Mouse (Mus musculus) spleen, postnatal 10 days (tissue): Measurements from ENCODE around the gene Sec14l3.
A peak's percentile ranks its signal among the peaks of the same experiment; 100 is the strongest.
"Not testable (repeated sequence)": the region's sequence is repeated elsewhere in the genome, so short reads cannot be mapped to it uniquely, and the experiment has no call there.

Source experiments
- DNase-seq, 2 experiments: peaks; one replicate each; pipeline ENCODE4 v3.0.0; 2021 to 2022; ENCODE audit warnings: low spot score in 2 of 2

Sec14l3 gene

DNA sequence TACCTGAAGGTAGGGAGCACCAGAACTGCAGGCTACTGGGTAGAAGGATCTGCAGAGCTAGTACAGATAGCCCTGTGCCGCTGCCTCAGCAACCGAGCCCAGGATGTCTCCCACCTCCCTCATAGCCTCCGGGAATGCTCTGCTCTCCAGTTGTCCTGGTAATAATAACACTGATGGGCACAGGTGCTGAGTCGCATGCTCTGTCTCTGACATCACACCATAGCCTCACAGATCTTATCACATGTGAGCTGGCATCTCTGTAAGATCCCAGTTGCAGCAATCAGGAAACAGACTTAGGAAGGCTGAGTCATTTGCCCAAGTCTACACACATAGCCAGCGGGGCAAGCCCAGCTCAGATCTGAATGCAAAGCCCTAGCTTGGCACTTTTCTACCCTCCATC is 37.2 kb downstream of the Sec14l3 start:
- no peak for DNase-seq

DNA sequence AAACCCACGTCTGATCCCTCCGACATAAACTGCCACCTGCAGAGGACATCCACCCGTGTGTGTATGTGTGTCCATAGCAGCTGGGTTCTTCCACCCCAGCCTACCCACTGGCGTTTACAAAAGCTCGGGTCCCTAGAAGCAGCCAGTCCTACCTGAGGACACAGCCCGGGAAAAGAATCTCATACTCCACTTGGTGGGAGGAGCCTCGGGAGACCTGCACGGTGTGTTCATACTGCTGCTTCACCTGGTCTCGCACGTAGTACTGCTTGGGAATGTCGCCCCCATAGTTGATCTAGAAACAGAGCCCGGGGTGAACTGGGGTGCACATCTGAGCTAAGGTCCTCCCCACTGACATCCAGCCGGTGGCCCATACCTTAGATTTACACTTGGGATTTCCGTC is 38.9 kb downstream of the Sec14l3 start:
- no peak for DNase-seq

DNA sequence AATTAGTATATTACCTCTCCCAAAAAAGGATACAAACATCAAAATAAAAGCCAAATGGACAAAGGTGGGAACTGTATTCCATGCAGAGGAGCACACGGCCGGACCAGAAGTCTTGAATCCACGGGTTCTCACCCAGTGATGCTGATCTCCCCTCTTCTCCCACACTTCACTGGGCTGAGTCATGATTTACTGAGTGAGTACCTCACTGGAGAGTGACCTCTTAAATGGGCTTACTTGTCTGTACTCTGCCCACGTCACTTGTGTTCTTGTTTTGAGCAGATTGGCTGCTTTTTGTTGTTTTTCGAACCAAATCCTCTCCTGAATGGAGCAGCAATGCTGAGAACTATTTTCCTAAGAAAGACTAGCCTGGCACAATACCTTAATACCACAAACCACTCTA is 40.3 kb downstream of the Sec14l3 start:
- no peak for DNase-seq

DNA sequence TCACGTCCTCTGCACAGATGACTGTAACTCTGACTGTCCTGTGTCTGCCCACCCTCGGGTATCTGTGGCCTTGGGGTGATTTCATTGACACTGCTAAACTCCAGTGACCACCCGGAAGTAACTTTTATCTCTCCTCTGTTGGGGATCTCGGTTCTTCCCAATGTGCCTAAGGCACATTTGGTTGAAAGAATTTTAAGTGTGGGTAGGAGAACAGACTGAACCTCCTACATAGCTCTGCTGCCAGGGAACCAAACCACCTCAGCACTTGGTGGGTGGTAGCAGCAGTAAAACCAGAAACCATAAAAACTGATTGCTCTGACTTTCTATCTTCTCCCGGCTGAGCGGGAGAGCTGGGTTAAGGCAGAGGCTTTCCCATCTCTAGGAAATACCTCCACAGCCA is 40.8 kb downstream of the Sec14l3 start:
- DNase-seq = no peak

DNA sequence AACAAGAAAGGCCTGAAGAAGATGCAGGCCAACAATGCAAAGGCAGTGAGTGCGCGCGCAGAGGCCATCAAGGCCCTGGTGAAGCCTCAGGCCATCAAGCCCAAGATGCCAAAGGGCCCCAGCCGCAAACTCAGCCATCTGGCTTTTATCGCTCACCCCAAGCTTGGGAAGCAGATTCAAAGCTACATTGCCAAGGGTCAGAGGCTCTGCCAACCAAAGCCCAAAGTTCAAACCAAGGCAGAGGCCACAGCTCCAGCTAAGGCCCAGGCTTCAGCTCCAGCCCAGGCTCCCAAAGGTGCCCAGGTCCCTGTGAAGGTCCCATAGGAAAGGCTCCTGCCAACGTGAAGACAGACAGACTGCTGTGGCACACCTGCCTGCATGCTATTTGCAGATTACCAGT is 43.3 kb downstream of the Sec14l3 start:
- not testable (repeated sequence) for DNase-seq

DNA sequence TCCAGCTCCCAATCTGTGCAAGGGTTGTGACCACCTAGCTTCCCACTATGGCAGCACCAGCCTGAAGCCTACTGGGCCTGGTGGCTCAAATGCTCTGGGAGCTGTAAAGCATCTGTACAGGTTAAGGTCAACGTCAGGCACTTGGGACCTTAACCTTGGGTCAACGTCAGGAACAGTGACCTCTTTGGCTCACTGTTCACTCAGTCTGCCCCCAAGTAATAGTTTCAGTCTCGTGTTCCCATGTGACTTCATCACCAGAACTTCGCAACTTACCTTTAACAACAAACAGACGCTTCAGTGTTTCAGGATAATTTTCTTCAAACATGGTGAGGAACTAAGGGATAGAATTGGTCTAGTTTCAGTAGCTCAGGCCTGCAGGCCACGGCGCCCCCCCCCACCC is 44.0 kb downstream of the Sec14l3 start:
- no peak for DNase-seq

DNA sequence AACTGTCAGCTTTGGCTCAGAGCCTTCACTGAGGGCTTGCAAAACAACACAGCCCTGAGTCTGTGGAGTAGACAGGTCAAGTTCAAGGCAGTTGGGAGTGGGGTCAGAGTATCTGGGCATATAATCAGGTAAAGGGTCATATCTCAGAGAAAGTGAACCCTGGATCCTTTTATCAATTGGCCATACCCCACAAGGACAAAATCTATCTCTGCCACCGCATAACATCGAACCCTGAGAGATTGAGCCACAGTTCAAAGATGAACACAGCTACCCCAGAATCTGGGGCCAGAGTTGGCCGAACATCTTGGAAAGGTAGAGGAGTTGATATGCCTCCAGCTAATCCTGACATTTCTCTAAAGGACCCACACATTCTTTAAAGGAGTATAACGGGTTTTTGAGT is 47.4 kb downstream of the Sec14l3 start:
- DNase-seq = no peak

DNA sequence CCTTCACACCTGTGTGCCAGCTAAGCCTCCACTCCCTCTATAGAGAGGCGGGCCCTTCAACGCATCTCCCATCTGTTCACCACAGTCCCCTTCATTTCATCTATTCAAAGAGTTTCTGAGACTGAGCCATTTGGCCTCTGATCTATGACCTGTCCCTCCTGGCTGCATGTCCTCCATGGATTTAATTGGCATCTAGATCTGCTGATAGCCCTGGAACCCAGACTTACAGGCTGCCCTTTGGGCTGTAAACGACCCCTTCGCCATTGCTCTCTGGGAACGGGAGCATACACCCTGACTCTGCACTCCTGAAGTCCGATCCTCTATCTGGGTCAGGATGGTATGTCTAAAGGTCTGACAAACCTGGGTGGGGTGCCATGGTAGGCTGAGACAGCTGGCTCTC is 48.2 kb downstream of the Sec14l3 start:
- DNase-seq = no peak

DNA sequence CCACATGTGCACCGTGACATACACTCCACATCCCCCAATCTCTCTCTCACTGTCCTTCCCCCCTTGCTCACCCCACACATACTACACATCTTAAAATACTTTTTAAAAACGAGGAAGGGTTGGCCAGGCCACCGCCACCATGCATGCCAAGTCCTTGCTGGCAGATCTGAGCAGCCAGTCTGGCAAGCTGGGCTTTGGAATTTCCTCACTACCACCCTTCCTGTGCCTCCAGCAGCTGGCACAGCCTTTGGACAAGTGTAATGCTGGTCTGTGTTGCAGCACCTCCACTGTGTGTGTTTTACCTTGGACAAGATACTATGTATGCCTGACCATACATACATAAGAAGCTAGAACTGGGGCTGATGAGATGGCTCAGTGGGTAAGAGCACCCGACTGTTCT is 48.9 kb downstream of the Sec14l3 start:
- no peak for DNase-seq

DNA sequence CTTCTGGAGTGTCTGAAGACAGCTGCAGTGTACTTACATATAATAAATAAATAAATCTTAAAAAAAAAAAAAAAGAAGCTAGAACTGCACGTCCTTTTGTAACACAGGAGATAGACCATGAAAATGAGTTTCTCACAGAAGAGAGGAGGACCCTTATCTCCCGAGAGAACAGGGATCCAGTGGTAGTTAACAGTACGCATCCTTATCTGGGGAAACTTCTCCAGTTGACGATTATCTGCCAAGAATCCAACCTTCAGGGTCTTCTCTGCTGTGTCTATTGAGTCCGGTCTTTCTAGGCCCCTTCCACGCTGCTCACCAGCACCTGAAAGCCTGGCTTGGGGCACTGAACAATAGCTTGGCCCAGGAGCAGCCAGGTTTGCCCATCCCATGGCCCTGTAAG is 49.3 kb downstream of the Sec14l3 start:
- DNase-seq = no peak

DNA sequence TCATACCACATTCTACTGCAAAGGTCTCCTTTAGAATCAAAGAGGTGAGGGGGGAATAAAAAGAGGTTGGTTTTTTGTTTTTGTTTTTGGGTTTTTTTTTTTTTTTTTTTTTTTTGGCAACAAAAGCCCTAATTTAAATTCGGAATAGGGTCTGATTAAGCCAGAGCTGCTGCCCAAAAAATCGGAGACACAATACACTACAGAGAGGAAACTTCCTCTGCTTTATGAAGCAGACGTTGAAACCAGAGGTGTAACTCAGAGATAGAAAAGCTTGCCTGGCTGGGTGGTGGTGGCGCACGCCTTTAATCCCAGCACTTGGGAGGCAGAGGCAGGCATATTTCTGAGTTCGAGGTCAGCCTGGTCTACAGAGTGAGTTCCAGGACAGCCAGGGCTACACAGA is 49.9 kb downstream of the Sec14l3 start:
- DNase-seq = not testable (repeated sequence)

DNA sequence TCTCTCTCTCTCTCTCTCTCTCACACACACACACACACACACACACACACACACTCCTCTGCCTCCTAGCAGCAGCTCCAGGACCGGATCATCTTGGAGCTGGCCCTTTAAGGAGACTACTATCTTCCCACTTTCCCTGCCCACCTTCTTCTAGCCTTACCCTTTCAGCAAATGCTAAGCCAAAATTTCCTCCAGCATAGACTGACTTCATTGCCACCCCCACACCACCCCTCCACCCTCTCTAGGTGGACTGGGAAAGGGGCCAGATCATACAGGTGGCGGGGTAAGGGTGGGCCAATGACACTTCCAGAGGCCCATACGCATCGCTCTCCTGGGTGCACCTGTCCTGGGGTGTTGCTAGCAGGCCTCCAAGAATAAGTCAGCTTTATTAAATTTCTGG is 50.8 kb downstream of the Sec14l3 start:
- no peak for DNase-seq

DNA sequence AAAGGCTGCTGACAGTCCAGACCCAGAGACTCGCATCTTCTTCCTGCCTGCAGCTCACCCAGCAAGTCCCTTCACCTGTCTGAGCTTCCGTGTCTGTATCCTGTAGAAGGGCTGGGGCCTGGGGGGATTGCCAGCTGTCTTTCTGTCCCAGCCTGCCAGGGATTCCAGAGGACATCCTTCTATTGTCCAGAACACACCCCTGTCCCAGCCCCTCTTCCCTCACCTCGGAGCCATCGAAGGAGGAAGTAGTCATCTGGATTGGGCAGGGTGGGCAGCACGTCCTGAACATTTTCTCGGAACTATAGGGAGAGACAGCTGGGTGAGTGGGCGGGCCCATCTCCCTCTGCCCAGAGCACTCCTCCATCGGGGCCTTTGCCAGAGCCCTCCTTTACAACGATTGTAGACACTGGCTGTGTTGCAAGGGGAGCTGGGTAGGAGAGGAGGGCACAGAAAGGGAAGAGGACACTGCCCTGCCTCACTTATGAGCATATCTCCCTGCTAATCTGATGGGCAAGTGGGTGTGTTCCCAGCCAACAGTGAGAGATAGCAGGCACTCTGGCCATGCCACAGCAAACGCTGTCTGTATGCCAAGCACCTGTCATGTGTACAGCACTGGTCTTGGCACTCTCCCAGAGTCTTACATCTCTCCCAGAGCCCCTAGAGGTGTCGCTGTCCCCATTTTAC is 52.0 kb downstream of the Sec14l3 start:
- peak; percentile 35 to 37 for DNase-seq

DNA sequence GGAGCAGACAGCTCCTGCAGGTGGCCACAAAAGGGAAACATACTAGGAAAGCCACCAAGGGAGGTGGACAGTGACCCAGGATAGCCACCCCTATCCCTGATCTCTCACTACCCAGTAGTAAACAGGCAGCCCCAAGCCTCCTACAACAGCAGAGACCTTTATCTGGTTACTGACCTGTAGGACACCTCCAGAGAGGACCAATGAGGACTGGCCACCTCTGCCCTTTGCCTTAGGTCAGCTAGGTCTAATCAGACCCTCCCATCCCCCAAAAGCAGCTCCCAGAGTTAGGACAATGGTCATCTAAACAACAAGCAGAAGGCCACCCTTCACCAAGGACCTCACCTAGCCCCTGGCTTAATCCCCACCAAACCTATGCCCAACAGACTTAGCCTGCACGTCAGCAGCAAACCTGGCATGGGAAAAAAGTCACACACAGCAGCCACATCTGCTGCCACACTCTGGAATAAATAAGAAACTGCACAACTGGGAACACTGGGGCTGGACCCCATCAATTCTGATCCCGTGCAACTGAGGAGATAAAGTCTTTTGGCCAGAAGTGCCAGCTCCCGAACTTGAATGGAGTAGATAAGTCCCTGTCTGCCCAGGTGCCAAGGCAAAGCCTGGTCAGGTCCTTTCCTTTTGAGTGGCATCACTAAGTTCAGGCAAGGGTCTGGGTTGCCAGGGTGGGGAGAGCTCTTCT is 52.9 kb downstream of the Sec14l3 start:
- DNase-seq = peak; percentile 36 to 49

DNA sequence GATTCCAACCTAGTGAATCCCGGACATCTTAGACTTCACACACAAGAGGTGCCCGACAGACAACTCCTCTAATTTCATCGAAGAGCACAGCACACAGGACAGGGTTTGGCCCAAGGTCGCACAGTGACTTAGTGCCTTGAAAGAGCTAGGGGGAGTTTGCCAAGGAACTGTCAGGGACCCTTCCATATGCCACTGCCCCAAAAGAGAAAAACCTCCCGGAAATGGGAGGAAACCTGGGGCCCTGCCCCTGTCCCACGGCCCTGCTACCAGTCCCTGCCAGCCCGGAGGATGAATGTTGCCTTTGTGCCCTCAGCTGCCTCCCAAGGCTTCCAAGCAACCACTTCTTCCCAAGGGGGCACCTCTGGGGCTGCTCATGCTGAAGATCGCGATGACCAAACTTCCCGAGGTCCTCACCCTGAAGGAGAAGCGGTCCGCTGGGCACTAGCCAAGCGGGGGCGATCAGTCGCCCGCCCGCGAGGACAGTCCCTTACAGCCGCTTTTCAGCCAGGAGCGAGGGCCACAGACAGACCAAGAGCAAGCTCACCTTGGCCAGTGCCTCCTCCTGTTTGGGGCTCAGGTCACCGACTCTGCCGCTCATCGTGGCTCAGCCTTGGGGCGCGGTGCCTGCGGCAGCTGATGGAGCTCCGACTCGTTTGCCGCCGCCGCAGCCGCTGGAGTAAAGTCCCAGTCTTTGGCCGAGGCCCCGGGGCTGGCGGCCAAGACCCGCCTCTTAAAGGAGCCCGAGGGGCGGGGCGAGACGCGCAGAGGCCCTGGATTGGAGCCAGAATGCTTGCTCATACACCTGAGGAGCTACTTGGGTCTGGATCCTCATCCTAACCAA is 53.7 kb downstream of the Sec14l3 start:
- peak; percentile 76 to 80 for DNase-seq

DNA sequence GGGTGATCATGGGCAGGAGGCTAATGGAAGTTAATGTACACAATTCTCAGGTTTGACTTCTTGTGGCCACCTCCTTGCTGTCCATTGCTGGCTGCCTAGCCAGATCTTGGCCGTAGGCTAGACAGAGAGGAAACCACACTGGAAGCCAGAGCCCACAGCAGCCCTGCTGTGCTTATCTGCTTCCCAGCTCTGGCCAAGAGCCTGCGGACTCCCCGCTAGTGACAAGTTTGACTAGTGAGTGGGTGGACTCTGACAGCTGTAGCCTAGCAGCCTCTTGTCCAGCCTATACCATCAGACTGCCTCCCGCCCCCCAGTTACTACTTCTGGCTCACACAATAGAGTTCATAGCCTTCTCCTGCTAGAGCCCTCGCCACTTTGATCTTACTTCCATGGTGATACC is 55.0 kb downstream of the Sec14l3 start:
- no peak for DNase-seq

DNA sequence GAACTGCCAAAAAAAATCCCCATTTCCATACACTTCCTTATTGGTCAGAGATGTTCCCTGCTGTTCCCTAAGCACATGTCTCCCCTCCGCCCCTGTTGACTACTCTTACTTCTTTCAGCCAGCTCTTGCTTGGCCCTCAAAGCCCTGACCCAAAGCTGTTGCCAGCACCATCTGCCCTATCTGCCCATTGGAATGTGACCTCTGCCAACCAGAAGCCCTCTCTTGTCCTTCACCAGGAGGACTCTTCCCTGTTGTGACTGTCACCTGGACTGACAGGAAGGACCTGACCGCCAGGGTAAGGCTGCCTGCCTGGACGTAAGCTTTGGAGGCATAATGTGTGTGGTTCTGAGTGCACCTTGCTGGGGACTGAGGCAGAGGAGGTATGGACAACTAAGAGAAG is 57.0 kb downstream of the Sec14l3 start:
- DNase-seq = no peak

DNA sequence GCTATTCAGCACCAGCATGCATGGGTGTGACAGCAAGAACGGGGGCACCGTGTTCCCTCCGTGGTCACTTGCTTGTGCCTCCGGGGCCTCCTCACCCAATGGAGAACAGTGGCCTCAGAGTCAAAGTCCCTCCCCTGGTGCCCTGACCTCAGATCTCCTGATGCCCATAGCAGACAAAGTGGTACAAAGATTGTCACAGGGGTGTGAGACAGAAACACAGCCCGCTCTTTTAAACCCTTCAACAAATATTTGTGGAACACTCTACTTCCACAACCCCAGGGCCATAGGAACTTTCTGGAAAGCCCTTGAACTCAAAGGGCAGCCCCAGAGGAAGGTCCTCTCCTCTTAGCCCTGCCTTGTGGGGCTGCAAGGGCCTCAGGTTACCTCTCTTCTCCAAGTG is 57.6 kb downstream of the Sec14l3 start:
- no peak for DNase-seq

DNA sequence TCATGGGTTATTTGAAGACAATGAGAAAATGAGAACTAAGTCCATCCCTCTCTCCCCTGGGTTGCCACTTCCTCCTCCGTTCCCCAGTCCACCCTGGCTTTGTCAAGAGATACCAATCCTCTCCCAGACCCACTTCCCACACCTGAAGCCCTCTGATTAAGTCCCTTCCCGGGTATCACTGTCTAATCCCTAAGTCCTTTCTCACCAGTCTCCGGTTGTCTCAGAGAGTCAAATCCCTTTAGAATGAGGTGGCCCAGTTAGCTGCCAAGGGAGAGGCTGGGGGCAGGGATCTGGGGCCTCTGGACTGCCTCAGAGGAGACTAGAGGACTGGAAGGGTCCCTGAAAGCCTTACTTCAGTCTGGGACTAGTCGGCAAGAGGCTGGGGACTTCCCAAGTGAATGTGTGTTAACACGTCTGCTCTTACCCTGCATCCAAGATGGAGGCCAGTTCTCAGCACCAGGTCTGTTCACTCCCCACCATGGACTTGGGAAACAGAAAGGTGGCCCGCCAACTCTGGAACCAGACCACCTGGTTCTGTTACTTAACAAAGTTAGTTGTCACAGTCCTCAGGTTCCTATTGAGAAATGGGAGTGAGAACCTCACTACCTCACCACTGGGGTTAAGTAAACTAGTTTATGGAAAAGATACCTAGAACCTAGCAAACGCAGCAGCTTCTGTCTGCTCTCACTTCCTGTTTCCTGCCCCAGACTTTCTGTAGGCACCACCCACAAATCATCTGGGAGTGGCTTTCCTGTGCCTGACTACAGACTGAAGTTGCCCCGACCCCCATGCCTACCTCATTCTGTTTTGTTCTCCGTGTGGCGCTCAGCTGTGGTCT is 58.3 kb downstream of the Sec14l3 start, which contains the start of gene Sec14l2:
Gene Sec14l2 (minus strand): TSS at position 674 of the 838 bp plus-strand sequence.
- peak in 1 of 2 experiments; percentile 40 for DNase-seq

DNA sequence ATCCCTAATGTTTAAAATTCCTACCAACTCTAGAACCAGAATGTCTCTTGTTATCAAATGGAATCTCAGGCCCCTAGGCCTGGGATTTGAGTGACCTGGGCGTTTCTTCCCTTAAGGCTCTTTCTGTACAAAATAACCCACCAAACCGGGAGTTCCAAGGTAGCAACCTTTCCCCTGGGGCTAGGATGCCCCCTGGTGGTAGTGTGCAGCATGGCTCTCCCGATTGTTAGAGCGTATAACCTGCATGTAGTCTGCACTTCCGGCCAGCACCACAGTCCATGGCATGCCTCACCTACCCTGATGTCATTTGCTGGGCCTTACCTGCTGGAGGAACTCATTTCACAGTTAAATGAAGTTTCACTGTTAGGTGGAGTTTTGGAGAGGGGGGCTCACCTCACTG is 59.3 kb downstream of the Sec14l3 start:
- peak; percentile 49 to 74 for DNase-seq

DNA sequence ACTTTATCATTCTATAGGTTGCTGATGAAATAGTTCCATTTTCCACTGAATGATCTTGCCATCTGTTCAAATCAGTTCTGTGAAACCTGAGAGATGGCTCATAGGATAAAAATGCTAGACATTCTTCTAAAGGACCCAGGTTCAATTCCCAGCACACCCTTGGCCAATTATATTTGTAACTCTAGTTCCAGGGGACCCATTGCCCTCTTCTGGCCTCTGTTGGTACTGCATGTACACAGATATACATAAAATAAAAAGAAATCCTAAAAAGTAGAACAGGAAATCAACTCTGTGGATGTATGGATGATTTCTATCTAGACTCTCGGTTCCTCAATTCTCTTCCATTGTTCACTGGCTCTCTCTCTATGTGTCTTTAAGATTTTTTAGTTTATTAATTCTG is 62.4 kb downstream of the Sec14l3 start:
- DNase-seq = no peak
